Mouse (Mus musculus): ENCODE data around the gene Nppa.
"Not testable (repeated sequence)": the region's sequence is repeated elsewhere in the genome, so short reads cannot be mapped to it uniquely, and the experiment has no call there.

Gene Nppa

GRCm38 (mm10) chr4:148009641-148010040, 9.1 kb downstream of the Nppa start:
- no peak for DNase-seq (ENCODE audit: extremely low read depth, insufficient read length, low spot score)

DNA sequence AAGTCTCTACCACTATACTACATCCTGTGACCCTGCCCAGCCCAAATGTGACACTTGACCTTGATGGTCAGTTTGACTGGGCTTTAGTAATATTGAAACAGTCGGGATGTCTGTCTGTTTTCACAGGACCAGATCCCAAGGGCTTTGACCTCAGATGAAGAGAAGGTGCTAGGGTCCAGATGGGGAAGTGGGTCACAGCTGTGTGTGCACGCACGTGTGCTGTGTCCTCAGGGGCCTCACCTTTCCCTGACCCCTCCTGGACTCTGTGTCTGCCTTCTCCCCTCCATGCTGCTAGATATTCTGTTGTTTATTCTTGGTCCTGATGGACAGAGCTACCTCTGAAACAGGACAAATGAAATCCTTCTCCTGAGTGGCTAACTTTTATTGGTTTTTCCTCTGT, 10.8 kb downstream of the Nppa start:
- DNase-seq (ENCODE audit: extremely low read depth, insufficient read length, low spot score) = no peak

- DNase-seq (ENCODE audit: extremely low read depth, insufficient read length, low spot score) = no peak
These were observed 11.7 kb downstream of the Nppa start for GRCm38 (mm10) chr4:148012216-148012615.

DNA sequence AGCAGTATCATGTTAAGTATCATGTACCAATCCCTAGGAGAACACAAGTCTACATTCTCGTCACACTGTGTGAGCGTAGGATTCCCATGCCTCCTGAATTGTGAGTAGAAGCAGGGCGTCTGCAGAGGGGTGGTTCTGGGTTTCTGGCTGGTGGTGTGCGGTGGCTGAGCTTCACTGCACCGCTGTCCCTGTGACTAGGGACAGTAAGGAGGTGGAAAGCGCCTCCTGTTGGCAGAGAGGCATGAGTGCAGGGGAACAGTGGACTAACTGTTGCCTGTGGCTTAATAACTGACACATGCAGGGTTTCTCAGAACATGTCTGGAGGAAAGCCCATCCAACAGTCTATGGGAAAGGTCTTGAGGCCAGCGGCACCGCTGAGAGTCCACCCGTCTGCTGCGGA, 14.9 kb downstream of the Nppa start:
- DNase-seq (ENCODE audit: extremely low read depth, insufficient read length, low spot score) = no peak

GRCm38 (mm10) chr4:148016981-148017380, 16.5 kb downstream of the Nppa start:
- no peak for DNase-seq (ENCODE audit: extremely low read depth, insufficient read length, low spot score)

DNA sequence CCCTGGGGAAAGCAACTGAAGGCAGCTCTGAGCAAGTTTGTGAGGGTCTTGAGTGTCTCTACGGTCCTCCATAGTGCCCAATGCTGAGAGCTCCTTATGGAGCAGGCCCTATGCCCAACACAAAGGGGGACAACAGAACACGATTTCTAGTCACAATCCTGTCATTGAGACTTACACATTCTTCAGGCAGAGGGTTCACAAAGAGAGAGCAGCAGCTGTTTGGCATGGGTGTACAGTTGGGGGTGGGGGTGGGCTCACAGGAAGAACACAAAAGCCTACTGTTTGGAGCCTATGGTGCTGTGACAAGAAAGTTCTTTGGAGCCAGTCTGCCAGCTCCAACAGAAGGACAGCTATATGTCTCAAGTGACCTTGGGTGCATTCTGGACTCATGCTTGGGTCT, 17.9 kb downstream of the Nppa start:
- no peak for DNase-seq (ENCODE audit: extremely low read depth, insufficient read length, low spot score)

DNA sequence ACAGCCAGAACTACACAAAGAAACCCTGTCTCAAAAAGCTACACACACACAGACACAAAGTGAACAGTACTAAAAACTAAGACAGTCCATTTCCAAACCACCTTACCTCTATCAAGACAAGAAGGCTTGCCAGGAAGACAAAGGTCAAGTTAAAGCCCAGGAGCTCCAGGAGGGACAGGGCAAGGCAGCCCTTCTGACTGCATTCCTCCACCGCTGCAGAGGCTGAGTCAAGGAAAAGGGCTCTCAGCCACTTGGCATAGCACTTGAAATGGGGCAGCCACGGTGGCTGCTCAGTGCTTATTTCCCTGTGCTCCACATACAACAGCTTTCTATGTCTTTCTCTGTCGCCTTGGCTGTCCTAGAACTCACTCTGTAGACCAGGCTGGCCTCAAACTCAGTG, 23.5 kb downstream of the Nppa start:
- DNase-seq (ENCODE audit: extremely low read depth, insufficient read length, low spot score) = no peak

- DNase-seq (ENCODE audit: extremely low read depth, insufficient read length, low spot score) = no peak
These were observed 28.8 kb downstream of the Nppa start for GRCm38 (mm10) chr4:148029297-148029696.

DNA sequence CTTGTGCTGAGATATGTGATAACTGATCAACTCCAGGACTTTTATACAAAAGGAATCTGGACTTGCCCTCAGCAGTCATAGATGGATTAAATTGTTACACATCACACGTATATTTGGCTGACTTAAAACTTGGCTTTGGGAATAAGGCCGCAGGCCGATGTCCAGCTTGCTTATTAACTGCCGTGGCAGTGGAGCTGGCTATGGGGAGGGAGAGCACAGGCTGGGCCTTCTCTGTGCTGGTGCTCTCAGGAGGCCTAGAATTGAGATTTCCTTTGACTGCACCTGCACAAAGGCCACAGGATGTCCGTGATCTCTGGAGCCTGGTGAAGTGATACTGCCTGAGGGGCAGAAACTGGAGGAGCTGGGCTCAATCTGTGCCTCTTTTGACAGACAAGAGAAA, 30.0 kb downstream of the Nppa start:
- DNase-seq (ENCODE audit: extremely low read depth, insufficient read length, low spot score) = no peak

GRCm38 (mm10) chr4:148033858-148034410, 33.4 kb downstream of the Nppa start:
- DNase-seq (ENCODE audit: extremely low read depth, insufficient read length, low spot score) = no peak

DNA sequence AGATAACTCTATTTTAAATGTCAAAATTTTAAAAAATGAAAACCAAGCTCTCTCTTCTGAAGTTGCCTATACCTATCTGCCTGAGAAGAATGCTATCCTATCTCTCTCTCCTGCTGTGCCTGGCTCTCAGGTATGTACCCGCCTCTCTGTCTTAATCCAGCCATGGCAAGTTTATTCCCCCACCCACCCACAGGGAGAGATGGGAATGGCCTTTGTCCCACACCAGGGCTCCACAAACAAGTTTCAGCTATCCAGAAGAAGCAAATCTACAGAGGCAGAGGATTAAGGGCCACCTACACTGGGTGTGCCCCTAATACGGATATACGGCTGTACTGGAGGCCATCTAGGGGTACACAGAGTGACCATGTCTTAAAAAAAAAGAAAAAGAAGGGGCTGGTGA, 34.9 kb downstream of the Nppa start:
- no peak for DNase-seq (ENCODE audit: extremely low read depth, insufficient read length, low spot score)

DNA sequence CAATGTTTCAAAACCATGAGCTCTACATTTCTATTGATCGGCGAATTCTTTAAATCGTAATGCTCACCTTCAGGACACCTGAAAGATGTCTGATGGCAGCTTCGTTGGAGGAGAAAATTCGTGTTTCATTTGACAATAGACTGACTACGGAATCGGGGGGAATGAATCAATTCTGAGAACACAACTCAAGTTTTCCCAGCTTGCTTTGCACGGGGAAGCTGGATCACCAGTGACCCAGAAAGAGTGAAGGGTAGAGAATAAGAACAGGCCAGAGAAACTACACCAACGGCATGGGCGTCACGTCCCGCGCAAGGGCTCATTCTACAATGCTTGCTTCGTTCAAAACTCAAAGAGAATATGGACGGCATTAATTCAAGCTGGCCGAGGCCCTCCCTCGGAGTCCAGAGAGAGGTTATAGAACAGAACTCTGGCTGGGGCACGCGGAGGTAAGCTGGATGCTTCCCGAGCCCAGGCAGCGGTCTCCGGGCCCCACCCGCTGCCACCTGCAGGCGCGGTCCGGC, 37.6 kb downstream of the Nppa start:
- no peak for DNase-seq (ENCODE audit: extremely low read depth, insufficient read length, low spot score)

DNA sequence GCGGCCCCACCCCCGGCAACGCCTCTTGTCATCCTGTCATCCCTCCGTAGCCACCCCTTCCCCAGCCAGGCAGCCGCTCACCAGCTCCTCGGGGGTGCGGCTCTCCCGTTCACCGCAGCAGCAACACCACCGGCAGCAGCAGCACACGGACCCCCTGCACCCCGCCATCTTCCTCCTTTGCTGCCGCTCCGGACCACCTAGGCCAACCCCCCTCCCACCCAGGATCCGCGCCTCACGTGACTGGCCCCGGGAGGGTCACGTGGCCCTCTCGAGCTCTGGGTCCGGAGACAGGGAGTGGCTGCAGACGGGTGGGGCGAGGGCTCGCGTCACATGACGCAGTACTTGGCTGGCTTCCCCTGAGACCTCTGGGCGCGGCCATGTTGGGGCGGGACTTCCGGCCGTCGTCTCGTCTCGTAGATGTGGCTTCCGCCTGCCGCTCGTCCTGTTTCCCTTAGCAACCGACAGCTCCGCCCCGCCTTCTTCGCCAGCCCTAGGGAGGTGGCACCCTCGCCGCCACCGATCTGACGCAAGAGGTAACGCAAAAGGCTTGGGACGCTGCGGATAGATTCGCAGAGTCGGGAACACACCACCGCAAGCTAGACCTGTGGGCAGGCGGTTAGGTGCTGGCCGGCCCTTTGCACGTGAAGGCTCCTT, 38.2 kb downstream of the Nppa start, which contains the start of the genes Clcn6 and Mthfr:
Gene Clcn6, minus strand, starts transcription at position 222 of the 654 bp plus-strand sequence.
Gene Mthfr, plus strand, starts transcription at position 478 of the 654 bp plus-strand sequence.
- peak; percentile 99 for DNase-seq (ENCODE audit: extremely low read depth, insufficient read length, low spot score)

DNA sequence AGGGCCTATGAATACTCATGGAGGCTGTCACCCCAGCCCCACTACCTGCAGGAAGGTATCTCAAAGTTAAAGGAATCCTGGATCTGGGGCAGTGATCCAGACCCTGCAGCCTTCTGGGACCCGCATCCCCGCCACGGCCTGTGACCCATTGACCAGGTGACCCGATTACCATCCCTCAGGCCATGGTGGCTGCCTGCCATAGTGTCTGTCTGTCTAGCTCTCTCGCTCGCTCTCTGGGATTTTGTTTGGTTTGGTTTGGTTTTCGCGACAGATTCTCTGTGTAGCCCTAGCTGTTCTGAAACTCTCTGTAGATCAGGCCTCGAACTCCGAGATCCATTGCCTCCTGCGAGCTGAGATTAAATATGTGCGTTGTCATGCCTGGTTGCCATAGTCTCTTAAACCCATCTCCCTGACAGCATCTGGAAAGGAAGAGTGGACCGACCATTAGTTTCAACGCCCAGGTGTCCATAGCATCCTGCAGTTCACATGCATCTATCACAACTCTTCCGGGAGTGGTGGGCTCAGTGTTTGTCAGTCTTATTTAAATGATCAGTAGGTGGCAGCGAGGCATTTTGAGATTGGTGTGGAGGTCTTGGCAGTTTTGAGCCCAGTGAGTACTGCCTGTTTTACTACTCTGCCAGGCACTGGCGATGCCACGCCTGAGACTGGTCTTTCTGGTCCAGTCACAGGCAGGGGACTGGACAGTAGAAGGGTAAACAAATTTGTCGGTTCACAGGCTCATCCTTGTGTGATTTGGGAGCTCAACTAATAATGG, 38.9 kb downstream of the Nppa start:
- no peak for DNase-seq (ENCODE audit: extremely low read depth, insufficient read length, low spot score)

DNA sequence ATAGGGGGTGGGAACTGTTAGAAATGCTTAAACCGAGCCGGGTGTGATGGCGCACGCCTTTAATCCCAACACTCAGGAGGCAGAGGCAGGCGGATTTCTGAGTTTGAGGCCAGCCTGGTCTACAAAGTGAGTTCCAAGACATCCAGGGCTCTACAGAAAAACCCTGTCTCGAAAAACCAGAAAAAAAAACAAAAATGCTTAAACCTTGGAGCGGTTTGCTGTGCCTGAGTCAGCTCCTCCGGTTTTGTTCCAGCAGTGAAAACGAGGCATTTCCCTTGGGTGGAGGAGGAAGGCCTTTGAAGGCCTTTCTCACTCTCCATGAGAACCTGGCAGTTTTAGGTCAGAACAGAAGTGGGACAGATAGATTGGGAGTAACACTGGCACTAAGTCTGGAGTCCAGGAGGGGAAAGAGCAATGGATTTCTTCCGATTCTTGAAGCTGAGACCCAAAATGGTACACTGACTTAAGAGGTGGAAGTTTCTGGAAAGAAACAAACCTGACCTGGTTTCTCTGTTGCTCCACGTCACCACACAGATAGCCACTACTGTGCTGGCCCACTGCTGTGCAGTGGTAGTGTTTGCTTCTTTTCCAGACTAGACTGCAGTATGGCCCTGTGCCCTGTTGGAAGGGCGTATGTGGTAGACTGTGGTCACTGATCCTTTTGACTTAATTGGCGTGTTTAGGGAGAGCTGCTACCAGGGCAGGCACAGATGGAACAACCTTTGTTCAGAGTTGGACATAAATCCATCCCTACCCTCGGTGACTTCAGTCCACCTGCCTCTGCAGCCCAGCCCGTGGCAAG, 39.7 kb downstream of the Nppa start:
- DNase-seq (ENCODE audit: extremely low read depth, insufficient read length, low spot score) = peak; percentile 26

DNA sequence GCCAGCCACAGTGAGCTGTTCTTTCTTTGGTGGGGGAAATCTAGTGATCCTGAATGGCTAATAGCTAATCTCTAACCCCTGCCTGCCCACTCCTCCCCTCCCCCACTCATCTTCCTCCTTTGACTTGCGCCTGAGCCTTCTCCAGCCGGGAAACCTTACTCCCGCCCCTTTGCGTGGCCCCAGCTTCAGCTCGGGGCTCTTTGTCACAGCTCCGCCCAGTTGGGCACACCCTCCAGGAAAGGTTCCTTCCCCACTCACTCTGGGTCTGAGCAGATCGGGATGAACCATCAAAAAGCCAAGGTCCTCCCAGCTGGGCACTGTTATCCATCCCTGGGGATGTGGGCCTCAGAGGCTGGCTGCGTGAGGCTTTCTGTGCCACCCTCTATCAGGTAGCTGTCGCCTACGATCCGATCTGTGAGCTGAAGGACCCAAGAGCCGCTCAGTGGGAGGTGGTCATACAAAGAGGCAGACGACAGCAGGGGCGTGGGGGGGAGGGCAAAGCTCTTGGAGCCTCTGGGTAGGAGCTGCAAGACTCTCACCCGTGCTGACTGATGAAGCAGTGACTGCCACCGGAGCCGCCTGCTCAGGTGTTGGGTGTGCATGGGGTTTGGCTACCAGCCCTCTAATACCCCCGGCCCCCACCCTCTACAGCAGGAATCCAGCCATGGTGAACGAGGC, 40.5 kb downstream of the Nppa start:
- DNase-seq (ENCODE audit: extremely low read depth, insufficient read length, low spot score) = peak; percentile 52

DNA sequence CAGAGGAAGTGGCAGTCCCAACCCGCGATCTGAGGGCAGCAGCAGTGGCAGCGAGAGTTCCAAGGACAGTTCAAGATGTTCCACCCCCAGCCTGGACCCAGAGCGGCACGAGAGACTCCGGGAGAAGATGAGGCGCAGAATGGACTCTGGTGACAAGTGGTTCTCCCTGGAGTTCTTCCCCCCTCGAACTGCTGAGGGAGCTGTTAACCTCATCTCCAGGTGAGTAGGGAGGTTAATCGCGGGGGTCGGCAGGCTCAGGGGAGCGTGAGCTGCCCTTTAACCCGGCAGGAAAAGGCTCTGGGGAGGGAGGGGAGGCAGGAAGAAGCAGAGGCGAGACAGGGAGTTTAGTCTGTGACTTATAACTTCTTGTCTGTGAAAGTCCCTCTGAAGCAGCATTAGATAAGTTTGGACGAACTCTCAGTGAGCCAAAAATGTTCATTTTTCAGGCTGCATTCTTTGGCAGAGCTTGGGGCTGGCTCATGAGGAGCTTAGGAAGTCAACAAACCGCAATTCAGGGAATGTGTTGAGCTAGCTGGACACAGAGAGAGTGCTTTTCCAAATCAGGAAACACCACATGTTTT, 41.2 kb downstream of the Nppa start:
- DNase-seq (ENCODE audit: extremely low read depth, insufficient read length, low spot score) = no peak

DNA sequence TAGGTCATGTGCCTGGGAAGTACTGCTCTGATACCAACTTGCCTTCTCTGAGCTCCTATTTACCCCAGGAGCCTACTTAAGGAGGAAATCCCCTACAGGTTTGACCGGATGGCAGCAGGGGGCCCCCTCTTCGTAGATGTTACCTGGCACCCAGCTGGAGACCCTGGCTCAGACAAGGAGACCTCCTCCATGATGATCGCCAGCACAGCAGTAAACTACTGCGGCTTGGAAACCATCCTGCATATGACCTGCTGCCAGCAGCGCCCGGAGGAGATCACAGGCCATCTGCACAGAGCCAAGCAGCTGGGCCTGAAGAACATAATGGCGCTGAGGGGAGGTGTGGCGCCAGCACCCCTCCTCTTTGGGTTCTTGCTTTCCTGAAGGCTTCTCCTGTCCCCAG, 42.8 kb downstream of the Nppa start:
- DNase-seq (ENCODE audit: extremely low read depth, insufficient read length, low spot score) = not testable (repeated sequence)

GRCm38 (mm10) chr4:148044113-148044512, 43.6 kb downstream of the Nppa start:
- DNase-seq (ENCODE audit: extremely low read depth, insufficient read length, low spot score) = no peak

DNA sequence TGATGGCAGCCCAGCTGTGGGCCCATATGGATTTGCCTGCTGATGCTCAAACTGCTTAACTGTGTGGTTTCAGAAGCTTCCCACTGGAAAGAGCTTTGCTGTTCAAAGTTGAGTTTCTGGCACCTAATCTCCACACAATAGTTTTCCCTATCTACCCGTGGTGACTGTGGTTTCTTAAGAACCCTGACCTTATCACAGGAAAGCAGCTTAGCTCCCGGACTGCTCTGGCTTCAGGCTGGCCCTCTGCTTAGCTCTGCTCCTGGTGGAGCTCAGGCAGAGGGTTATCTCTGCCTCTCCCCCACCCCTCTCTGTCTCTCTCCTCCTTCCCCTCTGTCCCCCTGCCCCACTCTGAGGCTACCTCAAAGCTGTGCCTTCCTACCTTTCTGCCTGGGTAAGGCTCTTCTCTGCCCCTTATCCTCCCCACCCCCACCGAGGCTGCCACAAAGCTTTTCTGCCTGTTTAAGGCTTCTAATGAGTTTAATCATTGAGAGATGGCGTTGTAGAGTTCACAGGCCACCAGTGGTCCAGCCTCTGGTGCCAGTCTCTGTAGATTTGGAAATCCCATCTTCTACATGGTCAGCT, 46.0 kb downstream of the Nppa start:
- DNase-seq (ENCODE audit: extremely low read depth, insufficient read length, low spot score) = no peak

Data from 3134 (cell line).